Mouse (Mus musculus) small intestine, adult 2 months (tissue): ENCODE results near the gene Tpte.

ENCODE experiments used
- CTCF ChIP-seq: fragments of 200-500 bp; IDR thresholded peaks from 2 replicates; pipeline ENCODE4 v1.5.1; 2012; ENCODE audit warnings: low read depth, mild to moderate bottlenecking, control low read depth, inconsistent platforms, low read length, moderate library complexity, mixed read lengths; ENCODE audit not compliant: insufficient replicate concordance, insufficient read length; ENCODE audit errors: extremely low read depth
- POLR2A ChIP-seq: fragments of 200-500 bp; IDR thresholded peaks from 2 replicates; pipeline ENCODE4 v1.6.1; 2012; ENCODE audit warnings: low read depth, mild to moderate bottlenecking, control low read depth, inconsistent platforms, low read length, moderate library complexity

DNA sequence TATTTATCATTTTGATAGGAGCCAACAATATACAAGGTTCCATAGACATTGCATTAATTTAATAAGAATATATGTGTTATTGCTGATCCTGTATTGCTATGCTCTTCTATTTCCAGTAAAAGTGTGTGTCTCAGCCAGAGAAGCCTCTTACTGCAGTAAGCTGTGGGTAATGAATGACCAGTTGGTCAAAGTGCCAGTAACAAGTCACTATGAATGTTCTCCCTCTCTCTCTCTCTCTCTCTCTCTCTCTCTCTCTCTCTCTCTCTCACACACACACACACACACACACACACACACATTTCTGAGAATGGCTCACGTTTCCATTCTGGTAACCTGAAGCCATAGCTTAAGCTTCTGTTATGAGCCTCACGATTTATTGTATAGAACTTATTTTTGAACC lies 19.1 kb downstream of the Tpte start:
- TF ChIP-seq CTCF (no peak), POLR2A (no peak)
